Mouse (Mus musculus): ENCODE data around the gene Zbtb20. TPM values are rescaled to one million over a fixed set of nuclear protein-coding genes. Genes with fewer than 3 reads are reported as not detected.

Gene Zbtb20
- polyA plus RNA-seq, 1 experiment from 2014 or later, result 27.9 TPM

DNA sequence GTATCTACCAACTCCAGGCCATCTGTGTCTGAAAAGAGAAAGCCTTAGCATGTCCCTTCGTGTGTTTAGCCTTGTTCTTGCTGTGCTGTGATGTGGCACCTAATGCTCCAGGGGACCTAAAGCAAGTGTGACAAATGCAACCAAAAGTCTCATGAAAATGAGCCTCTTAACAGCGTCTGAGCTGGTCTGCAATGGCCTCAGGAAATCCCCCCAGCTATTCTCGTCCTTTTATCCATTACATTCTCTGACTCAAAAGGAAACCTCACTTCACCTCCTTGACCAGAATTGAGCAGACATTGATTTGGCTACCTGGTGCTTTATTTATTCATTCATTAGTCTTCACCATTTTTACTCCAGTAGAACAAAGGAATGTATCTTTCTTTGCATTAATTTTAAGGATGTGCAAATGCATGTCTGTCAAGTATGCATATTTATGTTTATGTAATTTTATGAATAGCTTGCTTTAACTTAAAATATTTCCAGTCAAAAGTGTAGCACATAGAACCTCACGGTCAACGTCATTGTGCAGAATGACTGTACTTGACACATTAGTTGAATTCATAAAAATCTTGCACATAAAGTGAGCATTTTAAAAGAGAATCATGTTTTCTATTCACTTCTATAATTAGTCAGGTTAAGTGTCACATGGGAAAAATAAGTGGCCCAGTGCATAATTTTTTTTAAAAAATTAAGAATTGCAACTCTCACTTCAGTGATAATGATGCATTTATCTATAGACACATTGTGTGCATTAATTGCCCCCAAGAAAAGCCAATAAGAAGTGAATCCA is 618.1 kb downstream of the Zbtb20 start:
- Histone ChIP-seq H3K4me3 (ENCODE audit: low read depth, low read length) (no peak overlapping the region), H3K9ac (replicated peaks; ENCODE audit: low read depth) (no peak overlapping the region), H3K9me3 (ENCODE audit: low read length) (no peaks in the 10 kb centered on the region), H3K27ac (ENCODE audit: low read length) (no peak overlapping the region), H3K4me1 (ENCODE audit: insufficient read depth, low read depth, low read length) (no peaks in the 10 kb centered on the region), H3K27me3 (replicated peaks; ENCODE audit: insufficient read depth, low read length) (no peaks in the 10 kb centered on the region), H3K4me2 (replicated peaks; ENCODE audit: low read depth, low read length) (no peak overlapping the region), H3K36me3 (ENCODE audit: insufficient read depth, low read length) (no peaks in the 10 kb centered on the region)
- 57% methylated on average over 5 of the region's 5 CpGs for WGBS
- ATAC-seq, result no peak
- no peak for DNase-seq (ENCODE audit: low spot score)
- TF ChIP-seq CTCF (IDR thresholded peaks at IDR 0.05), result no peak
- TF ChIP-seq EP300 (IDR thresholded peaks at IDR 0.05), result no peak

DNA sequence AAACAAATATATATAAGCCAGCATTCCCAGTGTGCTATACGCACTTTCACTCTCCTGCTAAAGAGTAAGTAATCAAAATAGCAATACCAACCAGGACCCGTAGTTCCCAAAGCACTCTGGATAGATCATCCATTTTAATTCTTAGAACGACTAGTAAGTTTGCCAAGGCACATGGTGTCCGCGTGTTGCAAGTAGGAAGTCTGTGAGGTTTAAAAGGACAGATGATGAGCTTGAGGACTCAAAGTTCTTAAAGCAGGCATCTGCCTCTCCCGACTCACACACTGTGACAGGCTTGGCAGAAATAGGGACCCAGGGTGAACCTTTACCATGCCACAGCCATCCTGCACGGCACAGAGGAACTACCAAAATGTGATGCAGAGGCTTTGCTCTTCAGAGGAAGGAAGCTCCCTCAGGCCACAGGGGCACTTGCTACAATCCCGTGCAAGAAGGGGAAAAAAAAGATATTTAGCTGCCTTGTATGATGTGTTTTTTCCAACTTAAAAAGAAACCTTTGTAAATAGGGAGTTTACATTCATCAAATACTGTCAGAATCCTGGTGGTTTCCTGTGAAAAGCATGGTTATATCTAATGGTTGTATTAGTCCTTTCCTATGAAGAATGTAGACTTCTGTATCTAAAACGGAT is 619.6 kb downstream of the Zbtb20 start:
- Histone ChIP-seq H3K36me3 (ENCODE audit: insufficient read depth, low read length) (no peaks in the 10 kb centered on the region), H3K9ac (replicated peaks; ENCODE audit: low read depth) (no peak overlapping the region), H3K9me3 (ENCODE audit: low read length) (no peaks in the 10 kb centered on the region), H3K4me2 (replicated peaks; ENCODE audit: low read depth, low read length) (no peak overlapping the region), H3K27me3 (replicated peaks; ENCODE audit: insufficient read depth, low read length) (no peaks in the 10 kb centered on the region), H3K4me1 (ENCODE audit: insufficient read depth, low read depth, low read length) (no peaks in the 10 kb centered on the region), H3K4me3 (ENCODE audit: low read depth, low read length) (no peak overlapping the region), H3K27ac (ENCODE audit: low read length) (no peak overlapping the region)
- no peak for ATAC-seq
- TF ChIP-seq CTCF (IDR thresholded peaks at IDR 0.05) (no peak), EP300 (IDR thresholded peaks at IDR 0.05) (no peak)
- DNase-seq (ENCODE audit: low spot score), result no peak
- WGBS, result 74% methylated on average over 9 of the region's 9 CpGs

DNA sequence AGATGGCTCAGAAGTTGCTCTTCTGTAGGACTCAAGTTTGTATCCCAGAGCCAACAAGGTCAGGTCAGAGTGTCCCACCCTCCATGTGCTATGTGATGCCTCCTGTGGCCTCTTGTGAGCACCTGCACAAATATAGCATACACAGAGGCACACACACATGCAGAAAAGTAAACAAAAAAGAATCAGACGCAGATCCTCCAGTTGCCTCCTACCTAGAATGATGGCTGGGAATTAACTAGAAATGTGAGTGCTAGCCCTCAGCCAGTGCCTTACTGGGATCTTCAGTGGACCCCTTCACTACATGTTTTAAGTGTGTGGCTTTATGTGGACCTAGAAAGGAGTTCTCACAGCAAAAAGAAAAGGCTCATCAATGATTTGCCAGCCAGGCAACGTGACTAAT is 621.4 kb downstream of the Zbtb20 start:
- DNase-seq (ENCODE audit: low spot score) (no peak), ATAC-seq (no peak)
- Histone ChIP-seq H3K4me2 (replicated peaks; ENCODE audit: low read depth, low read length) (no peak overlapping the region), H3K4me3 (ENCODE audit: low read depth, low read length) (no peak overlapping the region), H3K9me3 (ENCODE audit: low read length) (no peaks in the 10 kb centered on the region), H3K36me3 (ENCODE audit: insufficient read depth, low read length) (no peaks in the 10 kb centered on the region), H3K27ac (ENCODE audit: low read length) (no peak overlapping the region), H3K4me1 (ENCODE audit: insufficient read depth, low read depth, low read length) (no peaks in the 10 kb centered on the region), H3K27me3 (replicated peaks; ENCODE audit: insufficient read depth, low read length) (no peaks in the 10 kb centered on the region), H3K9ac (replicated peaks; ENCODE audit: low read depth) (no peak overlapping the region)
- TF ChIP-seq CTCF (IDR thresholded peaks at IDR 0.05) (no peak), EP300 (IDR thresholded peaks at IDR 0.05) (no peak)
- 43% methylated on average over 2 of the region's 2 CpGs for WGBS

DNA sequence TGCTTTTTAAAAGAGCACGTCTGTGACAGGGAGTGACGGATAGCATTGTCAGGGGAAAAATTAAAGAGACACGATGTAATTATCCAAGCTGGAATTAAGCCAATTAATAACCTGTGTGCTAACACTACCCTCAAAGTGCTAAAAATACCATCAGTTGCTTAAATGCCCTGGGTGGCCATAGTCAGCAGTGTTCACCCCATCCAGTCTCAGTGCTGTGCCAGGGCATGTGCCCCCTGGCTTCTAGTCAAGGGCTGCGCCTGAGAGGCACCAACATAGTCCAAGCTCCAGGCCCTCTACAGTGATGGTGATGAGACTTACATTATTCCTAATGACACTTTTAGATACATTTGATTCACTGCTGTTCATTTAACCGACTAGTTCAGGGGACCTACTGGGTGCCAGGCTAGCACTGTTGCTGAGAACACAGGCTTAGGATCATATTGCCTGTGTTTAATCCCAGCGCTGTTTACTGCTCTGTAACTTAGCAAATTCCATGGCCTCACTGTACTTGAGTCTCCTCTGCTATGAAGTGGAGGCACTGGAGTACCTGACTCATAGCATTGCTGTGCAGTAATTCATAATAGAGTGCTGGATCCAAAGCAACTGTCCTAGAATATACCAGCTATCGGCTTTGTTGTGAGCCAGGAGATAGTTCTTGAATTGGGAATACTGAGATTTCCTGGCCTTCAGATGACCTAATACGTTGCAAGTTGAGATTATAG is 624.6 kb downstream of the Zbtb20 start:
- DNase-seq (ENCODE audit: low spot score) (peak; percentile 80), ATAC-seq (peak; percentile 98)
- Histone ChIP-seq H3K9me3 (ENCODE audit: low read length) (no peaks in the 10 kb centered on the region), H3K27ac (ENCODE audit: low read length) (peak overlapping the region; percentile 27; the same call in 1 of the 2 replicates), H3K4me2 (replicated peaks; ENCODE audit: low read depth, low read length) (no peak overlapping the region), H3K27me3 (replicated peaks; ENCODE audit: insufficient read depth, low read length) (no peaks in the 10 kb centered on the region), H3K4me1 (ENCODE audit: insufficient read depth, low read depth, low read length) (no peaks in the 10 kb centered on the region), H3K36me3 (ENCODE audit: insufficient read depth, low read length) (no peaks in the 10 kb centered on the region), H3K9ac (replicated peaks; ENCODE audit: low read depth) (no peak overlapping the region), H3K4me3 (ENCODE audit: low read depth, low read length) (no peak overlapping the region)
- 59% methylated on average over 8 of the region's 8 CpGs for WGBS
- TF ChIP-seq EP300 (IDR thresholded peaks at IDR 0.05) (peak; percentile 69), CTCF (IDR thresholded peaks at IDR 0.05) (peak; percentile 45; the same call in 1 of the 2 replicates)

DNA sequence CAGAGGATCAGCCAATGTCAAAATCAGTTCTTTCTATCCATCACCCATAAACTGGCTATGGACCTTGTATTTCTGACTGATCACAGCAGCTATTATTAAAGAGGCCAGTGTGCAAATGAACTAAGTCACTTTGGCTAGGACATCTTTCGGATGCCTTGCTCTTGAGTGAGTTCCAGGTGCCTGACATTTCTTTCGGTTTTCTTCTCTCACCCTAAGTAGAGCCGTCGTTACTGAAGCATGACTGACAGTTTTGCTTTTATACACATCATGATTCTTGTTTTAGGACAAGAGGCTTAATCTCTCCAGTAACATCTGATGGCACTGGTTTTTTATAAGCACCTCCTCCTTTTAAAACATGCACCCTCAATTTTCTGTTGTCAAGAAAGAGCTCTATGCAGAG is 625.6 kb downstream of the Zbtb20 start:
- Histone ChIP-seq H3K4me3 (ENCODE audit: low read depth, low read length) (no peak overlapping the region), H3K4me1 (ENCODE audit: insufficient read depth, low read depth, low read length) (no peaks in the 10 kb centered on the region; the same call in 1 of the 2 replicates), H3K9me3 (ENCODE audit: low read length) (no peaks in the 10 kb centered on the region), H3K27ac (ENCODE audit: low read length) (no peak overlapping the region), H3K9ac (replicated peaks; ENCODE audit: low read depth) (no peak overlapping the region), H3K36me3 (ENCODE audit: insufficient read depth, low read length) (no peaks in the 10 kb centered on the region), H3K27me3 (replicated peaks; ENCODE audit: insufficient read depth, low read length) (no peaks in the 10 kb centered on the region), H3K4me2 (replicated peaks; ENCODE audit: low read depth, low read length) (no peak overlapping the region)
- no peak for DNase-seq (ENCODE audit: low spot score)
- TF ChIP-seq EP300 (IDR thresholded peaks at IDR 0.05) (no peak), CTCF (IDR thresholded peaks at IDR 0.05) (no peak)
- WGBS, result 67% methylated on average over 4 of the region's 4 CpGs
- no peak for ATAC-seq

DNA sequence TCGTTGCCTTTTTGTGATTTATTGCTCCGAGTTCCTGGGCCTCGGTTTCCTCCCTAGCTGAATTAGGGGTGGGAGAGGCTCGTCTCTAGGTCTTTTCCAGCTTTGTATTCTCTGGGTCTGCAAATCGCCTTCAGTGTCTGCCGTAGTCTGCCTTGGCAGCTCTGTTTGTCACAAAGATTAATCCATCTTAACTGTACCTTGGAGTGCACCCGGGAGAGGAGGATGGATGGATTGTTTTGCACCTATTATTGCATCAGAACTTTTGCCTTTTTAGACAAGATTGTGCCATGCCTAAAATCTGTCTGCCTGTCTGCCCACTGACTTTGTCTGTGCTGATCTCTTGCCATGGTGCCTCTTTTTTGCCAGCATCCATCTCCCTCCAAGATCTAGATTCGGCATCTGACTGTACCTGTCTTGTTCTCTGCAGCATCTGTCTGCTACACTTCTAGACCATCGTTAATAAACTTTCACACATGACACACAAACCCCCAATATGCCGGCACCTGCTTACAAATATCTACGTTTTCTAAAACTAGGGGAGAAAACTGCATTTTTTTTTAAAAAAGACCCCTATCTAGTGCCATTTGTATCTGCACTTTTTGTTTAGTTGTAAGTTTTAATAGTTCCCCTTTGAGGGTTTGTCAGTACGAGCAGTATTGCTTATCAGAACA is 626.8 kb downstream of the Zbtb20 start:
- no peak overlapping the region for H3K4me3 ChIP-seq (ENCODE audit: low read depth, low read length)

More for the DNA sequence above, 626.8 kb downstream of the Zbtb20 start:
- WGBS, result 47% methylated on average over 12 of the region's 12 CpGs
- Histone ChIP-seq H3K4me2 (replicated peaks; ENCODE audit: low read depth, low read length) (peak overlapping the region; percentile 57; the same call in 1 of the 2 replicates), H3K4me1 (ENCODE audit: insufficient read depth, low read depth, low read length) (no peaks in the 10 kb centered on the region; the same call in 1 of the 2 replicates), H3K9me3 (ENCODE audit: low read length) (no peaks in the 10 kb centered on the region), H3K27me3 (replicated peaks; ENCODE audit: insufficient read depth, low read length) (no peaks in the 10 kb centered on the region), H3K36me3 (ENCODE audit: insufficient read depth, low read length) (no peaks in the 10 kb centered on the region), H3K27ac (ENCODE audit: low read length) (no peak overlapping the region), H3K9ac (replicated peaks; ENCODE audit: low read depth) (no peak overlapping the region)
- no peak for DNase-seq (ENCODE audit: low spot score)
- TF ChIP-seq EP300 (IDR thresholded peaks at IDR 0.05) (no peak), CTCF (IDR thresholded peaks at IDR 0.05) (no peak)
- no peak for ATAC-seq
